Mouse (Mus musculus) layer of hippocampus, adult 2 months (tissue): Measurements from ENCODE around the gene Atp6v1b1. TPM values are rescaled to one million over a fixed set of nuclear protein-coding genes. Genes with fewer than 3 reads are reported as not detected.
"Not testable (repeated sequence)": the region's sequence is repeated elsewhere in the genome, so short reads cannot be mapped to it uniquely, and the experiment has no call there.

Experiments
- DNase-seq, 2 experiments: peaks; one replicate each; pipeline ENCODE4 v3.0.0; 2022; ENCODE audit warnings: low spot score in 2 of 2
- H3K27ac ChIP-seq: fragments of 200-600 bp; 2 replicates; pipeline ENCODE4 v1.8.1; 2022
- H3K4me3 ChIP-seq: fragments of 200-600 bp; 2 replicates; pipeline ENCODE4 v1.8.1; 2022; ENCODE audit warnings: mild to moderate bottlenecking
- CTCF ChIP-seq: fragments of 200-600 bp; conservative IDR thresholded peaks from 2 replicates; pipeline ENCODE4 v1.8.1; 2022; ENCODE audit warnings: antibody characterized with exemption, mild to moderate bottlenecking, moderate library complexity
- total RNA-seq, 2 experiments: library from RNA; stranded (reverse); gene quantifications; 2 replicates each; pipeline ENCODE4 v1.2.3; 2021

Gene Atp6v1b1
- total RNA-seq, 2 experiments from 2014 or later = 0.31 to 0.42 TPM

DNA sequence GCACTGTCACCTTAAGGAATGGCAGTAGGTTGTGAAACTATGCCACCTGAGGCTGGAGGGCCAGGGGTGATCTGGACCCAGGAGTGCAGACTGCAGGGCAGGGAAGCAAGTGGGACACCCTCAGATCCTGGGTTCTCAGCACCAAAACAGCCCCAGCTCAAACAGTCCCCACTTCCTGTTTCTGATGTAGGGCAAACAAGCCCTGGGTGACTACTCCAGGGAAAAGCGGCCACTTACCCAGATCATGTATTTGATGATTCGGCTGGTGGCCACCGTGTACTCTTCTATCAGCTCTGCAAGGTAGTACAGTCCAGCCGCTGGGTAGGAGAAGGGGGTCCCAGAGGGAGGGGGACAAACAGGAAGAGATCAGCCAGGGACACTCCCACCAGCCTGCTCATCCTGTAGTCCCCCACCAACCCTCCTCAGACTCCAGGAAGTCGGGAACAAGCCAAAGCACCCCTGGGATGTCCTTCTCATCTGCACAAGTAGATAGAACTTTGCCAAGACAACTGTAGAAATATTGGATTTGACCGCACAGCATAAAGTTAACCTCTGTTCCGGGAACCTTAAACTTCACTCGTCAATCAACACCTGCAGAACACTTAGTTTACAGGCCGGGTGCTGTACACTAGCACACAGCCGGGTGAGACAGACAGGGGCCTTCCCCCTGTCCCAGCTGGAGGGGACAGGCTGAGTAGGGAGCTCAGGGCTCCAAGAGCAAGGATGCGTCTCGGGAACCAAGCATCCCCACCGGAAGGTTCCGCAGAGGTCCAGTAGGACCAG, 32.2 kb downstream of the Atp6v1b1 start:
- TF ChIP-seq CTCF = no peak
- no peak for DNase-seq

DNA sequence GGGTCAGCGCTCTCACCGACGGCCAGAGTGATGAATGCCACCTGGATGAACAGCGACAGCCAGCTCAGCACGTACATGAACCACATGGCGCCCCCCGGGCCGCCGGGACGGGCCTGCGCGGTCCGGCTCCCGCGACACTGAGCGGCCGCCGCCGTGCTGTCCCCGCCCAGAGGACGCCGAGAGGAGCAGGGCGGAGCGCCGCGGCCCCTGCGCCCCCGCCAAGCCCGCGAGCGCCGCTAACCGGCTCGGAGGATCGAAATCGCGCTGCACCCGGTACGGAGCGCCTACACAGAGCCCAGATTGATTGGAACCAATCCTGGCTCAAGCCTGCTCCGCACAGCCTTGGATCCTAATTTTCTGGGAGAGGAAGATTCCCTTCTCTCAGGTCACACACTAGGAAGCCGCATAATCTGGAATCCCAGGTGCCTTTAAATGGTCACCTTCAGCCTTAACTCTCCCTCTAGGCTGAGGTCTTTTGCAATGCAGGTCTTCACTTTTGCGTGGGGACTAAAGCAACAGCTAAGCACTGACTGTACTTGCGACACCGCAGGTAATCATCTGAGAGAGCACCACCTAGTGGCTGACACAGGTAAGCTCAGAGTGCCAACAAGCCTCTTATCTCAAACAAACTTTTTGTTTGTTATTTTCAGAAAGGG, 33.0 kb downstream of the Atp6v1b1 start, which contains the start of gene Tex261:
TSS of gene Tex261 (minus strand) at position 176 of the 656 bp plus-strand sequence.
- DNase-seq = peak; percentile 90 to 94
- Histone ChIP-seq H3K27ac (peak within 1 kb of the TSS; percentile 89), H3K4me3 (peak within 1 kb of the TSS; percentile 99)
- TF ChIP-seq CTCF = peak; percentile 82

More for the DNA sequence above, 32.2 kb downstream of the Atp6v1b1 start:
- Histone ChIP-seq H3K4me3 (peak overlapping the region; percentile 99), H3K27ac (peak overlapping the region; percentile 89)

DNA sequence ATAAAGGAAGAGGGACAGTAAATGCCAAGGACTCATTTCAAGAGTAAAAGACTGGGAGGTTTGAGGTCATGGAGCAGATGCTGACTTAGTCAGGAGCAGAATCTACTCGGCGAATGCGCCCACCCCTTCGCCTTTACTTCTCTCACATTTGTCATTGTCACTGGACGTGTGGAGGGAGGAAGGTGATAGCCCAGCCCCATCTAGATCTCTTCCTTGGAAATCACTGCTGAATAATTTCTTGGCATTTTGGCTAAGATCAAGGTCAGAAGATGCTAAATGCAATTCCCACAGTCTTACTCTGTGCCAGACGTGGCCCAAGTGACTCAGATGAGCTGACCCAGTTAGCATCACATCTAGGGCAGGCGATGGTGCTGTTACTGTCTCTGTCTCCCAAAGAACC, 35.5 kb downstream of the Atp6v1b1 start:
- TF ChIP-seq CTCF = no peak
- no peak for DNase-seq
- no peak overlapping the region for H3K4me3 ChIP-seq
- no peak overlapping the region for H3K27ac ChIP-seq

DNA sequence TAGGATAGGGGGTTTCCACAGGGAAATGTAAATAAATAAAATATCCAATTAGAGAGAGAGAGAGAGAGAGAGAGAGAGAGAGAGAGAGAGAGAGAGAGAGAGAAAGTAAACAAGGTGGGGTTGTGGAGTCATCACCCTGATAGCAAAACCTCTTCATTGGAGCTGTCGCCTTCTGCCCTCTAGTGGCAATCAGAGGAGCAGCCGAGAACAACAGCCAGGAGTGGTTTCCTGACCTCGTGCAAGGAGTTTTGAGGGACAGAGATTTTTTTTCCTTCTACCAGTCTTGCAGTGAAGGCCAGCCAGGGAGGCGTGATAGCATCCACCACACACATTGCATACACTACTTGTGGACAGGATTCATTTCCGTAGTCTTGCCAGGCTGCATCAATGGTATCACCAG, 36.2 kb downstream of the Atp6v1b1 start:
- peak; percentile 83 for TF ChIP-seq CTCF
- DNase-seq = peak in 1 of 2 experiments; percentile 57
- Histone ChIP-seq H3K27ac (no peak overlapping the region), H3K4me3 (no peak overlapping the region)

DNA sequence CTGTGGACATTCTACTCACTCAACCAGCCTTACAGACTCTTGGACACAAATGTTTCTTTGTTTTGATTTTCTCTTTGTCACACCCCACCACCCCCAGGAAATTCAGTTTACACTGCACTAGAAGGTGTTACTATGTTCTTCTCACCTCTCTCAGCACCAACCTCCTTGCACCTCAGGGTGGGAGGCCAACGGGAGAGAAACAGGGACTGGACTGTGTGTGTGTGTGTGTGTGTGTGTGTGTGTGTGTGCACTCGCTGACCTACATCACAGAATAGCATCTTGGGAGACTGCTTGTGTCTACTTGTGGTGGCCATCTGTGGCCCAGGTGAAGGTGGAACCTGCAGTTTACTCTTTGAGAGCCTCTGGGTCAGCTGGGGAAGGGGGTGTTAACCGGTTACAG, 43.6 kb downstream of the Atp6v1b1 start:
- DNase-seq = no peak
- TF ChIP-seq CTCF = no peak
- Histone ChIP-seq H3K4me3 (no peak overlapping the region), H3K27ac (no peak overlapping the region)

DNA sequence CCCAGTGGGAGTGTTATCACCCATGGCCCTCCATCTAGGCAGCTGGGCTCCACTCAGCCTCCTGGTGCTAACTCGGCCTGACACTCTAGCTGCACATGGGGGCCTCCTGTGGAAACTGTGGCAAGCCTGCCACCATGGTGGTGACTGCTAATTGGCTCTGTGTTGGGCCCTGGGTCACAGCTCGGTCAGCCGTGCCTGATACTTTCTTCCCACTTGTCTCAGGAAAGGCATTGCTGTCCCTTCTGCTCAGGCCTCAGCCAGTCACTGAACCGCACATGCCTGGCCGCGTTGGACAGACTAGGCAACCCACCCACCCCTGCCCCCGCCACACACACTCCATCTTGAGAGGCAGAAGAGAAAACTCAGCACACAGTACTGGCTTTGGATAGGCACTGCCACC, 45.8 kb downstream of the Atp6v1b1 start:
- DNase-seq = no peak
- no peak overlapping the region for H3K4me3 ChIP-seq
- H3K27ac ChIP-seq = no peak overlapping the region
- TF ChIP-seq CTCF = no peak

DNA sequence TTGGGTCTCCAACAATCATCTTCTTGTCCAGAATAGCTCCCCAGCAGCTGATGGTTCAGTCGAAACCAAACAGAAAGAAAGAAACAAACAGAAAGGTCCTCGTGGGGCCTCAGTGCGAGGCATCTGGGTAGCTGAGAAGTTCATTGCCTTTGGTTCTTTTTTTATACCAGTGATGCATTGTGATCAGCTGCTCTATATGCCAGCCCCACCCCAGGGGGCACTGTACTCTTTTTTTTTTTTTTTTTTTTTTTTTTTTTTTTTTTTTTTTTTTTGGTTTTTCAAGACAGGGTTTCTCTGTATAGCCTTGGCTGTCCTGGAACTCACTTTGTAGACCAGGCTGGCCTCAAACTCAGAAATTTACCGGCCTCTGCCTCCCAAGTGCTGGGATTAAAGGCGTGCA, 47.7 kb downstream of the Atp6v1b1 start:
- not testable (repeated sequence) for H3K27ac ChIP-seq, DNase-seq, H3K4me3 ChIP-seq
- peak; percentile 19; the same call in 1 of the 2 replicates for TF ChIP-seq CTCF

DNA sequence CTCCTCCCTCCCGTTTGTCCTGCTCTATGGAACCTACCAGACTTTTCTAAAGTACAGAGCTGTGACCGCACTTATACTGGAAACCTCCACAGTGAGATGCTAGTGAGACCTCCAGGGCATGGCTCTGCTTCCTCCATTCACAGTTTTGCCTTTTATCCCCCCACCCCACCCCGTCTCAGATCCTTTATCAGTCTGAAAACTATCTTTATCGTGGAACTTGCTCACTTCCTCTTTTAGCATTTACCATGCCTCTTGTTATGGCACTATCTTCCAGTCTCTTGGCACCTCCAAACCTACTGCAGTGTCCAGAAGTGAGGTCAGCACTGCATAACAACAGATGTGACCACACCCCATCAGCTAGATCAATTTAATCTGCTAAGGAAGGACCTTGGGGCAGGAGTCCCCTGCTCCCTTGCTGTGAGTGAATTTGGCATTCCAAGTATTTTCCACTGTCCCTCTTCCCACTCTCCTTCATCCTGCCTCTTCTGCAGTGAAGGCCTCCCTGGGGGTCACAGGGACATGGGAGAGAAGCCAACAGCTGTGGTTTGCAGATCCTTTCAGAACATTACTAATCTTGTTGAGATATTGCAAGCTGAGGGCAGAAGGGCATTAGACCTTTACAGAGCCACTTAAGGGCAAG, 48.6 kb downstream of the Atp6v1b1 start:
- no peak for DNase-seq
- no peak overlapping the region for H3K27ac ChIP-seq
- no peak overlapping the region for H3K4me3 ChIP-seq
- no peak for TF ChIP-seq CTCF

DNA sequence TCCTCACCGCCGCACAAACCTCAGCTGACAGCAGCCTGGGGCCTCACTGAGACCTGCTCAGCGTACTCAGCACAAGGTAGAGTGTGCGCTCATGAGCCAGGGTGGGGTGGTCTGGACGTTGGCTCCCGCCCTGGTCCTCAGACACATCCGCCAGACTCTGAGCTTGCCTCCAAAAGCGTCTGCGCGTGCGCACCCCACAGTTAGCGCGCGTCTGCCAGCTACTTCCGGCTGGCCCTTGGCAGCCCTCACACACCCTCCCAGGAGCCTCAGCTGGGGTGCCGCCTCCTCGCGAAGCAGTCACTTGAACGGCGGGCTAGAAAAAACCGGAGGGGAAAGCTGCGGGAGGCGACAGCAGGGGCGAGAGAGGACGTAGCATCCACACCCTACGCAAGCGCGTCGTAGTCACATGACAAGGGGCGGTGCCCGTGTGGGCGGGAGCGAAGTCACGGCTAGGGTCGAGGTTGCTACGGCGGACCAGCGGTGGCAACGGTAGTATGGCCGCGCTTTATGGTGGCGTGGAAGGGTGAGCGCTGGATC, 52.0 kb downstream of the Atp6v1b1 start, which contains the start of gene Nagk:
TSS of gene Nagk (plus strand) at position 223 of the 537 bp plus-strand sequence.
- DNase-seq = peak; percentile 88 to 93
- H3K27ac ChIP-seq = peak within 1 kb of the TSS; percentile 91
- no peak for TF ChIP-seq CTCF

DNA sequence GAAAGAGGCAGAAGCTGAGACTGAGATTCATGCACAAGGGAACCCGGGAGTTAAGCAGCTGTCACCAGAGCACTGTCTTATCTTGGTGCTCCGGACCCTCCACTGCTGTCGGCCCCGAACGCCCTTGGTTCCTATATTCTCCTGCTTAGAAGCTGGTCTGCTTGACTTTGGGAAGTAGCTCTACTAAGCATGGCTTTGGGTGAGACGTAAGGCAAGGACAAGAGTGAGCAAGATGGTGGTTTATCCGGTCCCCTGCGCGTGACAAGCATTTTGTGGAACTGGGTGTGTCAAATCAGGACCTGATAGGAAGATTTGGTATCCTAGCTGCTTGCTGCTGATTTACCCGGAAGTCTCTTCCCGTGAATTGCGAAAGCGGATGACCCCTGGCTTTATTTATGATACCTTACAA, 52.7 kb downstream of the Atp6v1b1 start:
- no peak for TF ChIP-seq CTCF
- Histone ChIP-seq H3K27ac (peak overlapping the region; percentile 91), H3K4me3 (peak overlapping the region; percentile 83)
- peak in 1 of 2 experiments; percentile 26 for DNase-seq

More for the DNA sequence above, 52.0 kb downstream of the Atp6v1b1 start, which contains the start of gene Nagk:
- H3K4me3 ChIP-seq = peak within 1 kb of the TSS; percentile 83

DNA sequence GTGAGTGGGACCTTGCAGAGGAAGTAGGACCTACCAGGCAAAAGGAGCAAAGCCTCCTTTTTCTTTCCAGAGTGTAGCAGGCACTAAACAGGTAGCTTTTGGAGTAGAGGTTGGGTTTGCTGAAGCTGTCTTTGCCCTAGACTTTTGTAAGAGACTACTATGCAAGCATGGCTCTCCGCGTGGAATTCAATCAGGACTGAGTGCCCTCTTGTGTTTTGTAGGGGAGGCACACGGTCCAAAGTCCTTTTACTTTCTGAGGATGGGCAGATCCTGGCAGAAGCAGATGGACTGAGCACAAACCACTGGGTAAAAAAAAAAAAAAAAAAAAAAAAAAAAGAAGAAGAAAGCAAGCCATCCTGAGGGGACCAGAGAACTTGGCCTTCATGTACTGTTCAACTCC, 53.9 kb downstream of the Atp6v1b1 start:
- H3K27ac ChIP-seq = no peak overlapping the region
- no peak for DNase-seq
- peak; percentile 39 for TF ChIP-seq CTCF

DNA sequence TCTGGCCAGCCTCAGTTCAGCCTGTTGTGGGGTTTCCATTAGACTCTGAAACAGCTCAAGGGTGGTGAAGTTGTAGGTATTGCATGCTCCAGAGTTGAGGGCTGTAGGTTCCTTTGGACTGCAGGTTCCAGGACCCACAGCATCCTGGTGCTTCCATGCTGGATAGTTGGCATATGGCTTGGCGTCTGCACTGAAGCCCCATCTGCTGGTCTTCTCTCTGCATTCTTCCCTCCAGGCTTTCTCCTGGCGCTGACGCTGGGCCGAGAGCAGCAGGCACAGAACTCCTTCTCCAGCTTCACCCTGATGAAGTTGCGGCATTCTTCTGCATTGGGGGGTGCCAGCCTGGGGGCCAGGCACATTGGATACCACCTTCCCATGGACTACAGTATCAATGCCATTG, 59.2 kb downstream of the Atp6v1b1 start:
- TF ChIP-seq CTCF = no peak
- no peak for DNase-seq
- Histone ChIP-seq H3K27ac (no peak overlapping the region; the same call in 1 of the 2 replicates), H3K4me3 (no peak overlapping the region)

More for the DNA sequence above, 53.9 kb downstream of the Atp6v1b1 start:
- no peak overlapping the region for H3K4me3 ChIP-seq
